Mouse (Mus musculus): Measurements from ENCODE around the gene Ptcd1. TPM values are rescaled to one million over a fixed set of nuclear protein-coding genes. Genes with fewer than 3 reads are reported as not detected.

Ptcd1 gene
- polyA plus RNA-seq, 1 experiment = not detected

DNA sequence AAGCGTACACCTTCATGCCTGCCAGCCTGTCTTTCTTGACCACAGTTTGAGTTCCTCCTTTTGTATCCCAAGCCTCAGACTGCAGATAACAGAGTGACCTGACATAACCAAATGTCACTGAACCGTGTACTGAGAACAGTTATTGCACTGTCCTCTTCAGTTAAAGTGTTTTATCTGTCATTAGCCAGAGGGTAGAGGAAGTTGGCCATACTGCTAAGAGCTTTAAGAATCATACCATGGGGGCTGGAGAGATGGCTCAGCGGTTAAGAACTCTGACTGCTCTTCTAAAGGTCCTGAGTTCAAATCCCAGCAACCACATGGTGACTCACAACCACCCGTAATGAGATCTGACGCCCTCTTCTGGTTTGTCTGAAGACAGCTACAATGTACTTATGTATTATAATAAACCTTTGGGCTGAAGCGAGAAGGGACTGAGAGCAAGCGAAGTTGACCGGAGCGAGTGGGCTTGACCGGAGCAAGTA, 68.5 kb downstream of the Ptcd1 start:
- TF ChIP-seq CTCF (IDR thresholded peaks at IDR 0.05; ENCODE audit: insufficient read depth, low read depth, low read length) (no peak), POLR2A (IDR thresholded peaks at IDR 0.05; ENCODE audit: insufficient read depth, low read depth, low read length) (no peak)
- WGBS = 95% methylated on average over 10 of the region's 10 CpGs
- Histone ChIP-seq H3K4me3 (ENCODE audit: insufficient read depth, low read depth, low read length) (no peak overlapping the region), H3K27ac (ENCODE audit: insufficient read depth, low read depth, low read length) (no peak overlapping the region), H3K4me1 (ENCODE audit: control insufficient read depth, insufficient read depth, low read length) (0 out of 2 replicates have a peak, but pooled peaks cover 3% of the 10 kb centered on the region)

Other genes starting within 250 kb of the Ptcd1 start
- gene Smurf1, start 201.3 kb downstream of the Ptcd1 start, polyA plus RNA-seq (2012; ENCODE audit: insufficient read depth, insufficient read length, low replicate concordance, missing spikeins) = not detected in 2 replicates
- not detected in 2 replicates for gene Gm4871, start 134.4 kb downstream of the Ptcd1 start, polyA plus RNA-seq (2012; ENCODE audit: insufficient read depth, insufficient read length, low replicate concordance, missing spikeins)
- gene 1700018F24Rik, start 124.1 kb downstream of the Ptcd1 start, polyA plus RNA-seq (2012; ENCODE audit: insufficient read depth, insufficient read length, low replicate concordance, missing spikeins) = not detected in 2 replicates
- not detected in 2 replicates for gene Arpc1a, start 83.3 kb downstream of the Ptcd1 start, polyA plus RNA-seq (2012; ENCODE audit: insufficient read depth, insufficient read length, low replicate concordance, missing spikeins)
- gene Kpna7, start 83.1 kb downstream of the Ptcd1 start, polyA plus RNA-seq (2012; ENCODE audit: insufficient read depth, insufficient read length, low replicate concordance, missing spikeins) = not detected in 2 replicates
- gene Arpc1b, start 52.9 kb downstream of the Ptcd1 start, polyA plus RNA-seq (2012; ENCODE audit: insufficient read depth, insufficient read length, low replicate concordance, missing spikeins) = not detected in 2 replicates
- gene Pdap1, start 26.9 kb downstream of the Ptcd1 start, polyA plus RNA-seq (2012; ENCODE audit: insufficient read depth, insufficient read length, low replicate concordance, missing spikeins) = not detected in 2 replicates
- gene Bud31, start 26.7 kb downstream of the Ptcd1 start, polyA plus RNA-seq (2012; ENCODE audit: insufficient read depth, insufficient read length, low replicate concordance, missing spikeins) = not detected in 2 replicates
- not detected in 2 replicates for gene Cpsf4, start 105 bp upstream of the Ptcd1 start, polyA plus RNA-seq (2012; ENCODE audit: insufficient read depth, insufficient read length, low replicate concordance, missing spikeins)
- not detected in 2 replicates for gene Atp5j2, start 25.0 kb upstream of the Ptcd1 start, polyA plus RNA-seq (2012; ENCODE audit: insufficient read depth, insufficient read length, low replicate concordance, missing spikeins)
- not detected in 2 replicates for gene Zkscan14, start 34.8 kb upstream of the Ptcd1 start, polyA plus RNA-seq (2012; ENCODE audit: insufficient read depth, insufficient read length, low replicate concordance, missing spikeins)
- not detected in 2 replicates for gene Zkscan5, start 37.5 kb upstream of the Ptcd1 start, polyA plus RNA-seq (2012; ENCODE audit: insufficient read depth, insufficient read length, low replicate concordance, missing spikeins)
- not detected in 2 replicates for gene Zfp655, start 64.6 kb upstream of the Ptcd1 start, polyA plus RNA-seq (2012; ENCODE audit: insufficient read depth, insufficient read length, low replicate concordance, missing spikeins)
- not detected in 2 replicates for gene Zscan25, start 113.4 kb upstream of the Ptcd1 start, polyA plus RNA-seq (2012; ENCODE audit: insufficient read depth, insufficient read length, low replicate concordance, missing spikeins)
- gene Cyp3a57, start 178.2 kb upstream of the Ptcd1 start, polyA plus RNA-seq (2012; ENCODE audit: insufficient read depth, insufficient read length, low replicate concordance, missing spikeins) = not detected in 2 replicates